Mouse (Mus musculus) cortical plate, adult 2 months (tissue): ENCODE measurements around the gene Arpc2.

Experiments used
- CTCF ChIP-seq: fragments of 200-500 bp; IDR thresholded peaks from 2 replicates; pipeline ENCODE4 v1.5.1; 2011; ENCODE audit warnings: mild to moderate bottlenecking, control low read depth, low read length; ENCODE audit not compliant: insufficient read depth; ENCODE audit errors: extremely low read depth
- POLR2A ChIP-seq: fragments of 200-500 bp; IDR thresholded peaks from 2 replicates; pipeline ENCODE4 v1.6.1; 2011; ENCODE audit warnings: mild to moderate bottlenecking, low read length, control low read depth; ENCODE audit not compliant: insufficient read depth; ENCODE audit errors: extremely low read depth

DNA sequence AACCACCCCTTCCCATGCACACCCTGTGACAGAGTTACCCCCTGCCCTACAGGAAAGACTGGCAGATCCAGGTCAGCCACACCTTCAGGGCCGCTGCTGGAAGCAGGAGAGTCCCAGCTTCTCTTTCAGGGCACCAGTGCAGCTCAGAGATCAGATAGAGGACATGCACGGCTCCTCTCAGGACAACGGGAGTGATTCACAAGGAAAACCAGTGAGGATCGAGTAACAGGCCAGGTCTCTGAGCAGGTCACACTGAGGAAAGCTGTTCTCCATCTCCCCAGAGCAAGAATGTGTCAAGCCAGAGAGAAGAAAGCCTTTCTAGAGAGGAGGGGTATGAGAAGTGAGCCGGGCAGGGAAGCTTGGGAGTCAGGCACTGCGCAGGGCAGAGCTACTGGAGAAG, 60.6 kb downstream of the Arpc2 start:
- TF ChIP-seq CTCF, result no peak
- TF ChIP-seq POLR2A, result no peak
